Mouse (Mus musculus): ENCODE data around the gene Nap1l5.

GRCm38 (mm10) chr6:58879987-58880386 lies 26.9 kb downstream of the Nap1l5 start:
- TF ChIP-seq EP300 (IDR thresholded peaks at IDR 0.05; ENCODE audit: low read depth) (no peak), CTCF (IDR thresholded peaks at IDR 0.05; ENCODE audit: low read depth) (no peak)
